Mouse (Mus musculus) lung, adult 2 months (tissue): ENCODE measurements around the gene Dab1.

Experiments
- CTCF ChIP-seq: fragments of 200-500 bp; IDR thresholded peaks from 2 replicates; pipeline ENCODE4 v1.5.1; 2011; ENCODE audit warnings: mild to moderate bottlenecking, low read length, control low read depth; ENCODE audit not compliant: insufficient read depth
- POLR2A ChIP-seq: fragments of 200-500 bp; IDR thresholded peaks from 2 replicates; pipeline ENCODE4 v1.6.1; 2011; ENCODE audit warnings: low read depth, mild to moderate bottlenecking, control low read depth, low read length, borderline replicate concordance; ENCODE audit errors: extremely low read depth

DNA sequence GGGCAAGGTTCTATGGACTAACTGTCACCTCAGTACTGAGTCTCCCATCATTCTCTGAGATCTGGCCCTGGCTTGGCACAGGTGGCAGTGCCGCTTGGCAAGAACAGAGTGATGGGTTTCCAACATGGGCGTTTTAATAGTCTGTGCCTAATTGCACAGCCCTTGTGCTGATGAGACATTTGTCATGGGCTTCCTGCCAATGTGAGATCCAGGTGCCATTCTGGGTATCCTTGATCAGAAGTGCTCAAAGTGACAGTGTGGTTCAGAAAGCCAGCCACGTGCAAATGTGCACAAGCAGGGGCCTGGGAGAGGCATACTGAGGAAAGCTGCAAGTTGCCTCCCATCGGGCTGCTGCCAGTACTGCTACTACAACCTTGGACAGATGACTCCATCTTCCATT is 203.5 kb downstream of the Dab1 start:
- TF ChIP-seq CTCF (no peak), POLR2A (no peak)
